Mouse (Mus musculus) heart, embryonic 16.5 days (tissue): Measurements from ENCODE around the gene Stk39. TPM values are rescaled to one million over a fixed set of nuclear protein-coding genes. Genes with fewer than 3 reads are reported as not detected.

Source experiments
- ATAC-seq: fragments of 200-750 bp; cut with Nextera tagmentation; replicated peaks from 2 replicates; pipeline ENCODE4 v1.8.0; 2017; ENCODE audit warnings: moderate number of reproducible peaks; ENCODE audit not compliant: insufficient read depth, low FRiP score; ENCODE audit errors: extremely low read depth
- H3K27ac ChIP-seq: fragments of 300-500 bp; sonication (generic); 2 replicates; pipeline ENCODE4 v1.5.1; 2014; ENCODE audit warnings: mild to moderate bottlenecking, low read length, control low read depth, moderate library complexity
- H3K27me3 ChIP-seq: fragments of 300-500 bp; sonication (generic); 2 replicates; pipeline ENCODE4 v1.6.1; 2014; ENCODE audit warnings: low read length, mixed read lengths; ENCODE audit not compliant: control insufficient read depth, insufficient read depth
- H3K36me3 ChIP-seq: fragments of 300-500 bp; sonication (generic); 2 replicates; pipeline ENCODE4 v1.6.1; 2014; ENCODE audit not compliant: control insufficient read depth, insufficient read depth
- H3K4me1 ChIP-seq: fragments of 300-500 bp; sonication (generic); 2 replicates; pipeline ENCODE4 v1.6.1; 2014; ENCODE audit warnings: low read length, mixed read lengths; ENCODE audit not compliant: control insufficient read depth, insufficient read depth
- H3K4me2 ChIP-seq: fragments of 300-500 bp; sonication (generic); 2 replicates; pipeline ENCODE4 v1.6.1; 2014; ENCODE audit warnings: low read depth, mild to moderate bottlenecking, control low read depth, low read length
- H3K4me3 ChIP-seq: fragments of 300-500 bp; sonication (generic); 2 replicates; pipeline ENCODE4 v1.5.1; 2014; ENCODE audit warnings: mild to moderate bottlenecking, control low read depth, low read length
- H3K9ac ChIP-seq: fragments of 300-500 bp; sonication (generic); 2 replicates; pipeline ENCODE4 v1.6.1; 2014; ENCODE audit warnings: low read length, control low read depth
- H3K9me3 ChIP-seq: fragments of 300-500 bp; sonication (generic); replicated peaks from 2 replicates; pipeline ENCODE4 v1.6.1; 2016; ENCODE audit warnings: low read length; ENCODE audit not compliant: control insufficient read depth
- WGBS: fragments of 180-500 bp; shearing (Covaris S2); extraction: QIAGEN DNeasy Blood & Tissue Kit; methylation state at CpG from one replicate; pipeline ENCODE4 v1.1.7; 2014; 5-methylcytosine and 5-hydroxymethylcytosine counted together
- polyA plus RNA-seq: library from polyadenylated mRNA; unstranded; fragments of >200 nt; fragmentation: Nextera tagmentation; extraction: Ambion mirVana; gene quantifications from 2 replicates; pipeline ENCODE4 v1.2.1, GENCODE M21; 2015

Stk39 gene
- polyA plus RNA-seq, 1 experiment from 2014 or later = 61.8 TPM

- Histone ChIP-seq H3K36me3 (peaks cover 30% of the 10 kb centered on the region; the same call in 1 of the 2 replicates), H3K27me3 (no peaks in the 10 kb centered on the region), H3K4me3 (no peak overlapping the region), H3K9me3 (no peaks in the 10 kb centered on the region), H3K4me1 (no peaks in the 10 kb centered on the region), H3K27ac (no peak overlapping the region), H3K4me2 (no peak overlapping the region), H3K9ac (no peak overlapping the region)
- WGBS = 83% methylated on average over 4 of the region's 4 CpGs
- no peak for ATAC-seq
Observed at GRCm38 (mm10) chr2:68343751-68344150, 128.3 kb downstream of the Stk39 start.

- 90% methylated on average over 7 of the region's 7 CpGs for WGBS
- ATAC-seq = no peak
- H3K36me3 ChIP-seq = peaks cover 26% of the 10 kb centered on the region; the same call in 1 of the 2 replicates
Observed at GRCm38 (mm10) chr2:68342122-68342646, 129.9 kb downstream of the Stk39 start.

GRCm38 (mm10) chr2:68336913-68337312, 135.2 kb downstream of the Stk39 start:
- peaks cover 5% of the 10 kb centered on the region; the same call in 1 of the 2 replicates for H3K36me3 ChIP-seq
- WGBS = 80% methylated on average over 6 of the region's 6 CpGs
- H3K4me3 ChIP-seq = no peak overlapping the region
- H3K27me3 ChIP-seq = no peaks in the 10 kb centered on the region
- no peak for ATAC-seq
- H3K4me1 ChIP-seq = peaks cover 11% of the 10 kb centered on the region
- H3K9ac ChIP-seq = no peak overlapping the region
- no peaks in the 10 kb centered on the region for H3K9me3 ChIP-seq
- no peak overlapping the region for H3K27ac ChIP-seq
- H3K4me2 ChIP-seq = no peak overlapping the region

More at GRCm38 (mm10) chr2:68342122-68342646, 129.9 kb downstream of the Stk39 start:
- Histone ChIP-seq H3K4me1 (no peaks in the 10 kb centered on the region), H3K4me3 (no peak overlapping the region), H3K27ac (no peak overlapping the region), H3K9me3 (no peaks in the 10 kb centered on the region), H3K4me2 (no peak overlapping the region), H3K27me3 (no peaks in the 10 kb centered on the region), H3K9ac (no peak overlapping the region)

GRCm38 (mm10) chr2:68334945-68335344, 137.1 kb downstream of the Stk39 start:
- no peaks in the 10 kb centered on the region for H3K9me3 ChIP-seq
- H3K4me1 ChIP-seq = peaks cover 11% of the 10 kb centered on the region
- no peaks in the 10 kb centered on the region for H3K36me3 ChIP-seq
- H3K27me3 ChIP-seq = no peaks in the 10 kb centered on the region
- H3K4me3 ChIP-seq = no peak overlapping the region
- 59% methylated on average over 5 of the region's 5 CpGs for WGBS
- ATAC-seq = no peak
- H3K4me2 ChIP-seq = no peak overlapping the region
- H3K9ac ChIP-seq = no peak overlapping the region
- peak overlapping the region; percentile 50; the same call in 1 of the 2 replicates for H3K27ac ChIP-seq

- WGBS = 73% methylated on average over 5 of the region's 5 CpGs
- no peak for ATAC-seq
- H3K36me3 ChIP-seq = no peaks in the 10 kb centered on the region; the same call in 1 of the 2 replicates
- no peaks in the 10 kb centered on the region for H3K9me3 ChIP-seq
- H3K27me3 ChIP-seq = no peaks in the 10 kb centered on the region
- no peak overlapping the region for H3K4me2 ChIP-seq
- no peak overlapping the region for H3K4me3 ChIP-seq
- H3K4me1 ChIP-seq = peaks cover 13% of the 10 kb centered on the region
- no peak overlapping the region for H3K27ac ChIP-seq
- no peak overlapping the region for H3K9ac ChIP-seq
Observed at GRCm38 (mm10) chr2:68325306-68325705, 146.8 kb downstream of the Stk39 start.

GRCm38 (mm10) chr2:68321230-68321629, 150.8 kb downstream of the Stk39 start:
- Histone ChIP-seq H3K27me3 (no peaks in the 10 kb centered on the region), H3K9me3 (no peaks in the 10 kb centered on the region), H3K4me2 (no peak overlapping the region), H3K9ac (no peak overlapping the region), H3K4me1 (peaks cover 30% of the 10 kb centered on the region), H3K27ac (0 out of 2 replicates have a peak overlapping the region, but pooled peaks have one; percentile 7), H3K4me3 (no peak overlapping the region), H3K36me3 (no peaks in the 10 kb centered on the region; the same call in 1 of the 2 replicates)
- 83% methylated on average over 5 of the region's 5 CpGs for WGBS
- ATAC-seq = no peak

GRCm38 (mm10) chr2:68320670-68321069, 151.4 kb downstream of the Stk39 start:
- Histone ChIP-seq H3K36me3 (no peaks in the 10 kb centered on the region; the same call in 1 of the 2 replicates), H3K4me2 (0 out of 2 replicates have a peak overlapping the region, but pooled peaks have one; percentile 2), H3K9ac (no peak overlapping the region), H3K27me3 (no peaks in the 10 kb centered on the region), H3K4me1 (peaks cover 30% of the 10 kb centered on the region), H3K4me3 (no peak overlapping the region), H3K9me3 (no peaks in the 10 kb centered on the region), H3K27ac (0 out of 2 replicates have a peak overlapping the region, but pooled peaks have one; percentile 7)
- WGBS = 27% methylated on average over 10 of the region's 10 CpGs
- ATAC-seq = no peak

- no peak overlapping the region for H3K4me3 ChIP-seq
- no peaks in the 10 kb centered on the region for H3K9me3 ChIP-seq
- H3K4me2 ChIP-seq = no peak overlapping the region
- no peak overlapping the region for H3K9ac ChIP-seq
- peaks cover 3% of the 10 kb centered on the region; the same call in 1 of the 2 replicates for H3K36me3 ChIP-seq
- ATAC-seq = no peak
- 81% methylated on average over 5 of the region's 5 CpGs for WGBS
- H3K4me1 ChIP-seq = peaks cover 30% of the 10 kb centered on the region
- no peaks in the 10 kb centered on the region for H3K27me3 ChIP-seq
- no peak overlapping the region for H3K27ac ChIP-seq
Observed at GRCm38 (mm10) chr2:68318452-68318851, 153.6 kb downstream of the Stk39 start.

GRCm38 (mm10) chr2:68317895-68318294, 154.2 kb downstream of the Stk39 start:
- Histone ChIP-seq H3K9ac (no peak overlapping the region), H3K4me3 (no peak overlapping the region), H3K27me3 (no peaks in the 10 kb centered on the region), H3K36me3 (peaks cover 7% of the 10 kb centered on the region; the same call in 1 of the 2 replicates), H3K4me2 (no peak overlapping the region), H3K4me1 (peaks cover 30% of the 10 kb centered on the region), H3K9me3 (no peaks in the 10 kb centered on the region), H3K27ac (no peak overlapping the region)
- WGBS = 91% methylated on average over 9 of the region's 9 CpGs
- ATAC-seq = no peak
